Mouse (Mus musculus) liver, embryonic 14.5 days (tissue): ENCODE data around the gene Atic. TPM values are rescaled to one million over a fixed set of nuclear protein-coding genes. Genes with fewer than 3 reads are reported as not detected.

Experiments
- ATAC-seq: fragments of 200-750 bp; cut with Nextera tagmentation; 2 replicates; pipeline ENCODE4 v1.8.0; 2017; ENCODE audit warnings: moderate number of reproducible peaks, mild to moderate bottlenecking, moderate library complexity; ENCODE audit not compliant: insufficient read depth
- DNase-seq, 3 experiments: peaks; one replicate each; pipeline ENCODE4 v3.0.0-alpha.2; 2012 to 2013; ENCODE audit warnings: low read depth in 3 of 3, low spot score in 3 of 3
- H3K27ac ChIP-seq: fragments of 300-500 bp; sonication (generic); 2 replicates; pipeline ENCODE4 v1.5.1; 2014; ENCODE audit warnings: moderate library complexity, mild to moderate bottlenecking, control low read depth, inconsistent platforms
- H3K27me3 ChIP-seq: fragments of 300-500 bp; sonication (generic); 2 replicates; pipeline ENCODE4 v1.6.1; 2014; ENCODE audit warnings: mild to moderate bottlenecking, low read length, moderate library complexity; ENCODE audit not compliant: control insufficient read depth, insufficient read depth
- H3K36me3 ChIP-seq: fragments of 300-500 bp; sonication (generic); replicated peaks from 2 replicates; pipeline ENCODE4 v1.6.1; 2014; ENCODE audit warnings: low read depth; ENCODE audit not compliant: control insufficient read depth, insufficient read depth
- H3K4me1 ChIP-seq, 2 experiments: fragments of 200-500 bp in 1 of 2; fragments of 300-500 bp in 1 of 2; sonication (generic) in 1 of 2; replicated peaks; 2 replicates each; pipeline ENCODE4 v1.6.1; 2012 to 2014; ENCODE audit warnings: antibody characterized with exemption in 1 of 2, inconsistent platforms in 1 of 2, low read length in 1 of 2; ENCODE audit not compliant: control insufficient read depth in 2 of 2, insufficient read depth in 2 of 2
- H3K4me2 ChIP-seq: fragments of 300-500 bp; sonication (generic); 2 replicates; pipeline ENCODE4 v1.6.1; 2014; ENCODE audit warnings: low read depth, mild to moderate bottlenecking, control low read depth, moderate library complexity
- H3K4me3 ChIP-seq, 2 experiments: fragments of 200-500 bp in 1 of 2; fragments of 300-500 bp in 1 of 2; sonication (generic) in 1 of 2; 2 replicates each; pipeline ENCODE4 v1.5.1; 2012 to 2014; ENCODE audit warnings: low read depth in 2 of 2, low read length in 2 of 2, mild to moderate bottlenecking in 2 of 2, control low read depth in 1 of 2, inconsistent platforms in 1 of 2, moderate library complexity in 1 of 2; ENCODE audit not compliant: insufficient read depth in 1 of 2
- H3K9ac ChIP-seq: fragments of 300-500 bp; sonication (generic); replicated peaks from 2 replicates; pipeline ENCODE4 v1.6.1; 2014; ENCODE audit warnings: mild to moderate bottlenecking, control low read depth, moderate library complexity
- H3K9me3 ChIP-seq: fragments of 300-500 bp; sonication (generic); 2 replicates; pipeline ENCODE4 v1.6.1; 2016; ENCODE audit warnings: low read length, mixed read lengths; ENCODE audit not compliant: control insufficient read depth
- CTCF ChIP-seq: IDR thresholded peaks from 2 replicates; pipeline ENCODE4 v1.5.1; 2016; ENCODE audit warnings: antibody characterized with exemption, low read depth, control low read depth
- EP300 ChIP-seq: IDR thresholded peaks from 2 replicates; pipeline ENCODE4 v1.6.1; 2016; ENCODE audit warnings: antibody characterized with exemption, low read depth
- WGBS: fragments of 180-500 bp; shearing (Covaris S2); extraction: QIAGEN DNeasy Blood & Tissue Kit; methylation state at CpG from one replicate; pipeline ENCODE4 v1.1.7; 2014; ENCODE audit not compliant: insufficient replicate concordance; 5-methylcytosine and 5-hydroxymethylcytosine counted together
- polyA plus RNA-seq, 2 experiments: library from polyadenylated mRNA; depleted of rRNA in 1 of 2; stranded (reverse) in 1 of 2; unstranded in 1 of 2; fragments of >200 nt; fragmentation: Nextera tagmentation in 1 of 2; extraction: Ambion mirVana in 1 of 2; gene quantifications; 2 replicates each; pipeline versions ENCODE4 v1.2.1 to v1.2.3; 2012 to 2014

Gene Atic
- polyA plus RNA-seq, 2 experiments: 35.9 to 36.5 TPM

- 18% methylated on average over 7 of the region's 7 CpGs for WGBS
- peak in 1 of 3 experiments; percentile 7 for DNase-seq
- H3K27me3 ChIP-seq: no peaks in the 10 kb centered on the region
- TF ChIP-seq EP300 (no peak), CTCF (peak; percentile 56)
- no peaks in the 10 kb centered on the region for H3K9me3 ChIP-seq
- no peak overlapping the region for H3K4me2 ChIP-seq
- no peak overlapping the region for H3K27ac ChIP-seq
- H3K9ac ChIP-seq: no peak overlapping the region
- no peaks in the 10 kb centered on the region for H3K4me1 ChIP-seq
- ATAC-seq: no peak
- H3K4me3 ChIP-seq: no peak overlapping the region
- H3K36me3 ChIP-seq: no peaks in the 10 kb centered on the region
Observed at GRCm38 (mm10) chr1:71531653-71532052, 25.3 kb upstream of the Atic start.

DNA sequence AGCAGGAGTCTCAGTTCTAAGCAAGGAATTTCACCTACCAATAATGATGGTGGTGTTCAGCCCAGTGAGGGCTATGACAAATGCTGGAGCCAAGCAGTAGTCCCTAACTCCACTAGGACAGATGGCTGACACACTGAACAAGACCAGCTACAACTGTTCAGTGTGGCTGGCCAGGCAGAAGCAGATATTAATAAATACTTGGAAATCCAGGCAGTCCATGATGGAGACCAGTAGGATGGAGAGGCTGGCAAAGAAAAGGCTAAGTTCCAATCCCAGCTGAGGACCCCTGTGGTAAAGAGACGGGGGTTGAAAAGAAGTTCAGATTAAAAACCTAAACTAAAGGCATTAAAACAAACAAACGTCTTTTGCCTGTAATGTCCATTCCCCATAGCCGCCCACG, 17.3 kb upstream of the Atic start:
- ATAC-seq (no peak), DNase-seq (no peak)
- H3K4me3 ChIP-seq: no peak overlapping the region
- H3K9ac ChIP-seq: no peak overlapping the region
- H3K27ac ChIP-seq: no peak overlapping the region
- H3K27me3 ChIP-seq: no peaks in the 10 kb centered on the region
- no peak overlapping the region for H3K4me2 ChIP-seq
- no peaks in the 10 kb centered on the region for H3K36me3 ChIP-seq
- TF ChIP-seq CTCF (no peak), EP300 (no peak)
- no peaks in the 10 kb centered on the region for H3K9me3 ChIP-seq
- no peaks in the 10 kb centered on the region for H3K4me1 ChIP-seq
- WGBS: 57% methylated on average over 4 of the region's 4 CpGs

- Histone ChIP-seq H3K27ac (no peak overlapping the region), H3K27me3 (no peaks in the 10 kb centered on the region), H3K4me3 (no peak overlapping the region), H3K4me1 (no peaks in the 10 kb centered on the region), H3K9me3 (no peaks in the 10 kb centered on the region), H3K36me3 (no peaks in the 10 kb centered on the region), H3K4me2 (no peak overlapping the region), H3K9ac (no peak overlapping the region)
- WGBS: 73% methylated on average over 3 of the region's 3 CpGs
- DNase-seq: no peak
- ATAC-seq: no peak
- TF ChIP-seq EP300 (no peak), CTCF (no peak)
Observed at GRCm38 (mm10) chr1:71540437-71540836, 16.5 kb upstream of the Atic start.

DNA sequence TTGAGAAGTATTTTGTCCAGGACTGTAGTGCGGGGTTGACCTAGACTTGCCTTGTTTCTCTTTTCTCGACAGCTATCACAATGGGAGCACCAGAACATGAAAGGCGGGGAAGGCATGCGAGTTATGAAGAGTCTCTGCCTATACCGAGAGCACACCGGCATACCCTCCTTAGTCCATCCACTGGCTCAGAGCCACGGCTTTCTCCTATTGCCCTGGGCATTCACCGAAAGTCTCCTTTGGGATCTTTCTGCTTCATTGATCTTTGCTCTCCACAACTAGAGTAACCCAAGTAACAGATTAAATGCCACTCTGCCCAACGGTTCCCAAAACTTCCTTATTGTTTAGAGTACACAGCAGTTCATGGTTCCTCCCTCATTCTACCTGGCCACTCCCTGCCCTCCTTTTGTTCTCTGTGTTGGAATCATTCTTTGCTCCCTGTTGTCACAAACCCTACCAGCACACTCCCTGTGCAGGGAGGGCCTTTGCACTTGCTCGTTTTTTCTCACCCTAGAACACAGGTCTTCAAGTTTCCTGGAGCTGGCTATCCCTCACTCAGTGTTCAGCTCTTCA, 6.2 kb upstream of the Atic start:
- Histone ChIP-seq H3K4me2 (no peak overlapping the region), H3K36me3 (no peaks in the 10 kb centered on the region), H3K9me3 (no peaks in the 10 kb centered on the region), H3K27me3 (no peaks in the 10 kb centered on the region), H3K9ac (no peak overlapping the region), H3K4me3 (no peak overlapping the region), H3K27ac (no peak overlapping the region), H3K4me1 (no peaks in the 10 kb centered on the region)
- no peak for TF ChIP-seq CTCF
- TF ChIP-seq EP300: no peak
- 61% methylated on average over 10 of the region's 10 CpGs for WGBS
- ATAC-seq (no peak), DNase-seq (no peak)

DNA sequence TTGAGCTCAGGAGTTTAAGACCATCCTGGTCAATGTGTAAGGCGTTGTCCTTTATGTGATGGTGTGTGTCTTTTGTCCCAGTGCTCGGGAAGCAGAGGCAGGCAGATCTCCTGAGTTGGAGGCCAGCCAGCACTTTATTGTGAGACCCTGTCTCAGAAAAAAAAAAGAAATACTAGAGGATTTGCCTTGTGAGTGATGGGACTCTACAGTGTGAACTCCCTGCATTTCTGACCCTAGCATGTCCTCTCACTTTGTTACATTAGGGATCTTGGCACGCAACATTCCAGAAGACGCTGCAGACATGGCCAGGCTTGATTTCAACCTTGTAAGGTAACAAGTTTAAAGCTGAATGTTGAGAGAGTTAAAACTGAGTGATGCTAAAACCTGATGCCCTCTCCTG, 3.7 kb downstream of the Atic start:
- Histone ChIP-seq H3K36me3 (peaks cover 35% of the 10 kb centered on the region), H3K9ac (no peak overlapping the region), H3K27ac (no peak overlapping the region), H3K4me2 (no peak overlapping the region), H3K4me1 (peaks cover 6 to 7% of the 10 kb centered on the region in 2 experiments), H3K27me3 (no peaks in the 10 kb centered on the region), H3K4me3 (no peak overlapping the region), H3K9me3 (no peaks in the 10 kb centered on the region)
- DNase-seq (no peak), ATAC-seq (no peak)
- TF ChIP-seq EP300 (no peak), CTCF (no peak)
- WGBS: 88% methylated on average over 4 of the region's 4 CpGs
